Mouse (Mus musculus): ENCODE measurements around the gene Gm49673.
"Not testable (repeated sequence)": the region's sequence is repeated elsewhere in the genome, so short reads cannot be mapped to it uniquely, and the experiment has no call there.

Gene Gm49673

GRCm38 (mm10) chr17:8036976-8037375, 110.6 kb downstream of the Gm49673 start:
- DNase-seq = not testable (repeated sequence)

Measured in cerebellum, postnatal 25 days (tissue).